Mouse (Mus musculus) ES-CJ7 (cell line): ENCODE measurements at regions not wholly inside any gene's neighbourhood (a gene's known extent, or its start where the extent isn't known, plus 50 kb on each side); places are given as distances from the start of the nearest gene placed in this dataset.
A peak's percentile ranks its signal among the peaks of the same experiment; 100 is the strongest.

ENCODE experiments used
- DNase-seq: peaks from one replicate; pipeline ENCODE4 v3.0.0; 2011; ENCODE audit warnings: low read depth, low spot score

- DNase-seq = peak; percentile 15
Observed at GRCm38 (mm10) chr11:50547776-50548175, 54.1 kb upstream of the Adamts2 start.

DNA sequence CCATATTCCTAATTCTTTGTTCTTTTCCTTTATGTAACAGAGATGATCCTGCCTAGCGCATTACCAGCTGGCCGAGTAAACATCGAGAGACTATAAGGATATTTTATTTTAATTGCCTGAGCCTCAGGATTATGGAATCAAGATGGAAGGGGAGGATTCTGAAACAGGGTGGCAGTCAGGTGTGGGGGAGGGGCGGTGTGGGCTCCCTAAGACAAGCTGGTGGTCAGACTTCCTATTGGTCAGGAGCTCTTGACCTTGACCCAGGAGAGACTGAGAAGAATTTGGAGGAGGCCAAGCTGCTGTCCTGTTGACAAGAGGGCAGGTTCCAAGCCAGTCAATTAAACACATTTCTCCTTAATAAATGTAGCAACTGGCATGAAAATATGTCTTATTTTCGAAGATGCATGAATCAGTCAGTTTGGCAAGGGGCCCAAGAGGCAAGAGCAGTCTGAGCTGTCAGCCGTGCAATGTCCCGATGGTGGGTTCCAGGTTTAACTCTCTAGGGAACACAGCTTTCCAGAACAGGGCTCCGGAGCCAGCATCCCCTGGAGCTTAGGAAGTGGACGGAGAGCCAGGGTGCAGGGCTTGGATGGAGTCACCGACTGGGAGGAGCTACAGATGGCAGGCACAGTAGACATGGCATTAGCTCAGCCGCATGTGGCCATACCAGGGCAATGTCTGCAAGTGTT, 55.3 kb upstream of the Adamts2 start:
- DNase-seq = no peak

GRCm38 (mm10) chr11:50545421-50545820, 56.5 kb upstream of the Adamts2 start:
- DNase-seq = no peak

DNA sequence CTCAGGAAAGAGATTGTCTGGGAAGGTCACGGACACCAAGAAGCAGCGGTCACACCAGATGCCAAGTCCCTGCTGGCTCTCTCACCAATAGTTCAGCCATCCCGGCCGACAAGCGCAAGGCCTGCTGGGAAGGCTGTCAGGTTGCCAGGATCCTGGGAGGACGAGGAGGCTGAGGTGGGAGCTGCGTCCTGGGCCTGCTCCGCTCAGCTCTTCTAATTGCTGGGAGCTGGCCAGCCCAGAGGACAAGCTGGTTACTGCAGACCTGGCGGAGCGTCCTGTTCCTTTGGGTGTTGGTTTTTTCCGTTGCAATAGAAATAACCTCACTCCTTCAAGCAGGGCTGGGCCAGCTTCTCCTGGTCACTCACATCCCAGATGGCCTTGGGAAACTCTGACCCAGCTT, 61.7 kb upstream of the Adamts2 start:
- no peak for DNase-seq

- DNase-seq = no peak
Observed at GRCm38 (mm10) chr11:50534266-50534665, 67.6 kb upstream of the Adamts2 start.

GRCm38 (mm10) chr11:50527923-50528322, 74.0 kb upstream of the Adamts2 start:
- no peak for DNase-seq

DNA sequence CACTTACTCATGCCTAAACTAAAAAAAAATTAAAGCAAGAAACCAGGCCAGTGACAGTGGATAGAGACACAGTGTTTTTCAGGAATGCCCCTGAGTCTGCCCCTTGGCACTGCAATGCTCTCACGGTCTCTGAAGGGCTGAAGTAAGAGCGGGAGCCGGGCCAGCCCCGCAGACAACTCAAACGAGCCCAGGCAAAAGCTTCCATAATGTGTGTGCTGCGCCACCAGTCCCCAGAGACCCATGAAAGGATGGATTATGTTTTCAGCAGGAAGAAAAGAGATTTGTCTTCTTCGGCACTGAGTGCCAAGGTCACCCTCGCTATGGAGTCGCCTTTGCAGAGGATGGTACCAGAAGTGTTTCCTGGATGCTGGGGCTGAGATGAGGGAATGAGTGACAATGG, 81.7 kb upstream of the Adamts2 start:
- no peak for DNase-seq

GRCm38 (mm10) chr11:50507882-50508281, 77.0 kb upstream of the Rufy1 start:
- no peak for DNase-seq

DNA sequence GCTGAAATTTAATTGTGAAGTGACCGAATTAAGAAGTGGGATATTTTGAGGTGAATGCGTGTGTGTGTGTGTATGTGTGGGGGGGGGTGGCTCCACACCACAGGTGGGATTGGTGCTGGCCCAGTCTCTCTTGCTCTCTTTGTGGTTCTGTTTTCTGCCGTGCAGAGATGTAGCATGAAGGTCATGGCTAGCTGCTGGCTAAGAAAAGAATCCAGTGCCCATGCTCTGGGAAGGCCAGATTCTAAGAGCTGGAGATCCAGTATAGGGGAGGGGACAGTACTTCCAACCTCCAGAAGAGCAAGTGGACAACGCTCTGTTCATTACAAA, 76.5 kb upstream of the Rufy1 start:
- DNase-seq = no peak

- no peak for DNase-seq
Observed at GRCm38 (mm10) chr11:50506820-50507497, 76.0 kb upstream of the Rufy1 start.

GRCm38 (mm10) chr11:50501352-50501751, 70.4 kb upstream of the Rufy1 start:
- no peak for DNase-seq

DNA sequence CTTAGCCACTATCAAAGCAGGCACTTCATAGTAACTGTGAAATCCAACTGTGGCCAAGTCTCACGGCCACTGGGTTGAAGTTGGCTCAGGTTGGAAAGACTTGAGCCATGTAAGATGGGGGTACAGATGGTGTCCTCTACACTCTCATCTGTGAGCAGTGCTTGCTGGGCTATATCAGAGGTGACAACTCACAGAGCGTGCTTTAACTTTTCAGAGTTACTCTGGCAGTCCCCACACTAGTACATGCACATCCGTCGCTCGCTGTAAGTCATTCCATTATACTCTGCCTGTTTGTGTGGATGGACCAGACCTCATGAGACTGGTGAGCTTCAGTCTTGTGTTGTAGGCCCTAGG, 62.2 kb upstream of the Rufy1 start:
- no peak for DNase-seq

DNA sequence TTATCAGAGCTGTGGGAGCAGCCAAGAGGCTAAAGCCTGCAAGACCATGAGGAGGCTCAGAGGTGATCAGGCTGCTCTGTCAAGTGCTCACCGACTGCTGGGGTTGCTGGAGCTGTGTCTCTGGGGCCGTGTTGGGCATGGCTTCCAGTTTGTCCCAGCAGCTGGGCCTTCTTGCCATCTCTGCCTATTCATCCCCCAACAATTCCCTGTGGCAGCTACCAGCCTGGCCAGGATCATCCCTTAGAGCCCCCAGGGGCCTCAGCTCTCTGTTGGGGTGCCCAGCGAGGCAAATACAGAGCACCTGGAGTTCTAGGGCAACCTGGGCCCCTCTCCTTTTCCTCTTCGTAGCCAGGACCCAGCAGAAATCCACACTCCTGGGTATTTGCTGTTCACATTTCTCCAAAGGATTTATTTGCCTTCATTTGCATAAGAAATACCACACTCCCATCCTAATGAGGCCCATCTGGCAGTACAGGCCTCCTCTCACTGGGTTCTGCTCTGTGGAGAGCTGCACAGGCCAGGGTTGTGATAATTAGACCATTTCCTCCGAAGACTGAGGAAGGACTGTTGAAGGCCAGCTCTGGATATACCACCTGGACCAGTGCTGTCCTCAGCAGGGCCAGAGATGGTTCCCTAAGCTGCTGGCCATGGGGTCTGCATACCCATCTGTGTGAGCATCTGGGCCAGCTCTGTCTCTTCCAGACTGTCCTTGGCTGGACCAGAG, 61.6 kb upstream of the Rufy1 start:
- peak; percentile 11 for DNase-seq

GRCm38 (mm10) chr11:50483821-50484220, 52.9 kb upstream of the Rufy1 start:
- no peak for DNase-seq

DNA sequence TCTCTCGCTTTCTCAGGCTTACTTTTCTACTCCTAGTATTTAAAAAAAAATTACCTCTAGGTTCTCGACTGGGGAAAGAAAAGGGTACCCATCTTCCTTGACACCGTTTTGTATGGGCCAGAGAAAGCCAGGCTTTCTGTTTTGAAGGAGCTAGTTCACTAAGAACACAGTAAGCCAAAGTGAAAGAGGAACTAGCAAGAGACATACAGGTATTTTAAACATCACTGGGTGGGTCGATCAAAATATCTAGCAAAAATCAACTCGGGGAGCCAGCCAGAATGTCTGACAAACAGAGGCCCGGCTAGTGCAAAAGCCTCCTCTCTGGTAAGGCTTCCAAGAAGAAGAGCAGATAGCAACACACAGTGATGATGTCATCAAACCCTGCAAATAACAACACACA, 52.2 kb upstream of the Rufy1 start:
- DNase-seq = no peak

GRCm38 (mm10) chr11:50482607-50483006, 51.7 kb upstream of the Rufy1 start:
- no peak for DNase-seq
